Mouse (Mus musculus) retina, postnatal 7 days (tissue): Measurements from ENCODE around the gene Ube2h.

Experiments used
- DNase-seq: peaks from one replicate; pipeline ENCODE4 v3.0.0-alpha.2; 2012; ENCODE audit warnings: low read depth, low spot score

The Ube2h gene

DNA sequence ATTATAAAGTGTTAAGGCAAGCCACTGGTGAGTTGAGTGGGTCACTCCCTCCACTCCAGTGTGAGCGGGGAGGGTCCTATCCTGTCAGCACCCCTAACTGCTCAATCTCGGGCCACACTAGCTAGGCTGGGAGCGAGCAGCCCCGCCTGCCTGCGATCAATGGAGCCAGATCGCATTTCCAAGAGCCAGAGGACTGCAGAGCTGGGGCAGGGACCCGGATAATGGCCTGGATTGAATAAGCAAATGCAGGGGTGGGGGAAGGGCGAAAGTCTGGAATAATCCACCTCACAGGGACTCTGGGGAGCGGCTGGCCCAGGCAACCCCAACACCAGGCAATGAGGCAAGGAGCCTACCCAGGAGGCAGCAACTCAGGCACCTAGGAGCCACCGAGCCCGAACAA is 137.1 kb downstream of the Ube2h start:
- no peak for DNase-seq

DNA sequence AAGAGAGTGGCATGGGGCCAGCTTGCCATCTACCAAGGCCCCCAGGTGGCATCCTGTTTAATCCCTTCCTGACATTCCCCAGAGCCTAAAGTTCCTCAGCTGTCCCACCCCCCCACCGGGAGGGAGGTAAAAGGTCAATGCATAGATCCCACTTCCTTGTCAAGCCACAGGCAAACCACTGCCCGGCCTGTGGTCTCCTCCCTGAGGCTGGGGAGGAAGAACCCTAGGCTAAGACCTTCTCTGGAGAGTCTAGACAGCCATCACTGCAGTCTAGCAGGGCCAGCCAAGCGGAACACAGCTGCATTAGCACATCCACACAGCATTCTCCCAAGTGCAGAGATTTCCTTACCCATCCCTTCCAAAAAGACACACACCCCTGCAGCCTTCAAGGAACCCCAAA is 138.0 kb downstream of the Ube2h start:
- DNase-seq: no peak

DNA sequence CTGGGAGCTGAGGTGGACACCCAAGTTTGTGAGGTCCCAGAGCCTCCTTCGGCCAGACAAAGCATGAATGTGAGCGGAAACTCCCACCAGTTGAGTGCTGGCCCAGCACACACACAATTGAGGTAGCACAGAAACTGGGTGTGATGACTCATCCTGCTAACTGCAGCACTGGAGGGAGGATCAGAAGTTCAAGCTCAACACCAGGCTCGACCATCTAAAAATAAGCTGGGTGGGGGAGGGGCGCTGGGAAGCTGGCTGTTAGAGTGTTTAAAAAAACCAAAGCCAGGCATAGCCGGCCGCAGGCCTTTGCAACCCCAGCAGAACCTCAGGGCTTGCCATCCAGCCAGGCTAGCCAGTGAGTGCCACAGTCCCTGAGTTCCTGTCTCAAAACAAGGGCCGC is 142.2 kb downstream of the Ube2h start:
- no peak for DNase-seq

DNA sequence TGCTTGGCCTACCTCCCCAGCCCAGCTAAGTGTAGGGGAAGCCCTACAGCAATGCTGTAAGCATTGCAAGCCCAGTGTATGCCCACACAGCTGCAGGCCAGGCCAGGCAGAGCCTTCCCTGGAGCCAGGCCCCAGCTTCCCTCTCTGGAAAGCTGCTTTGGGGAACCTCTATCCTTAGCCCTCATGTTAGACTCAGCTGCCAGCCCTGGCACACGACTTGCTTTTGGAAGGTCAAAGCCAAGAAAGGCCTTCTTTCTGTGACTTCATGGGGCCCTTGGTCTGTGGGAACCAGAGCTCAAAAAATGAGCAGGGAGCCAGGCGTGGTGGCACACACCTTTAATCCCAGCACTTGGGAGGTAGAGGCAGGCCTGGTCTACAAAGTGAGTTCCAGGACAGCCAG is 142.7 kb downstream of the Ube2h start:
- DNase-seq: no peak
